Comparison of ENCODE assay signal across 9 mouse cellular contexts in genomic region chr3:65317876-65318537, GRCm38 (mm10).
DNase-seq lines count a peak whose midpoint lies in the region; ATAC-seq and TF ChIP-seq lines count a peak whose summit lies in the region.
"Had no signal": no experiment of that assay in that cellular context is flagged by ENCODE, and none has a peak within 500 bp of the region (broad histone marks: within the 10 kb centered on the region; RNA-seq: fewer than 3 reads in every experiment).

No protein-coding gene starts in this region.

- no peak for DNase-seq in layer of hippocampus, adult 2 months (ENCODE audit: low spot score in 2 of 2)
- no peak for DNase-seq in layer of hippocampus, postnatal 14 days (ENCODE audit: low spot score in 2 of 2)
- DNase-seq in CD8-positive naive resting alpha-beta T cell, adult 2 months (ENCODE audit: low read depth in 2 of 2, low spot score in 2 of 2), result peak; percentile 1 to 7
- peak; percentile 48 to 64 for DNase-seq in adrenal gland, adult 18-20 months (ENCODE audit: low spot score in 2 of 2)
- peak; percentile 73 for DNase-seq in gastrocnemius, adult 18-20 months (ENCODE audit: low spot score)
- DNase-seq in kidney, postnatal 14 days, result peak; percentile 47
- DNase-seq in layer of hippocampus, adult 11-12 months (ENCODE audit: low spot score), result no peak

- H3K27ac ChIP-seq in layer of hippocampus, adult 2 months, result no peak overlapping the region

- no peak overlapping the region for H3K4me3 ChIP-seq in layer of hippocampus, adult 2 months
- H3K4me3 ChIP-seq: megakaryocyte, embryonic 14.5 days had no signal

- TF ChIP-seq CTCF in layer of hippocampus, adult 2 months (conservative IDR thresholded peaks at IDR 0.05), result peak; percentile 83

- ATAC-seq in neutrophil, adult 5-6 weeks (ENCODE audit: extremely low read depth, insufficient number of reproducible peaks, low FRiP score, poor library complexity, severe bottlenecking), result peak; percentile 65

Comparison
In these comparisons a context has a peak if more than half of its experiments do, and no peak if none do; other contexts are left out.
1. DNase-seq: peak in CD8-positive naive resting alpha-beta T cell, adult 2 months (2 of 2), adrenal gland, adult 18-20 months (2 of 2), gastrocnemius, adult 18-20 months (single experiment) and kidney, postnatal 14 days (single experiment); none in layer of hippocampus, adult 2 months (0 of 2), layer of hippocampus, postnatal 14 days (0 of 2) and layer of hippocampus, adult 11-12 months (single experiment).